Mouse (Mus musculus) hindbrain, embryonic 16.5 days (tissue): ENCODE data around the gene Csgalnact2. TPM values are rescaled to one million over a fixed set of nuclear protein-coding genes. Genes with fewer than 3 reads are reported as not detected.

ENCODE experiments used
- ATAC-seq: fragments of 200-750 bp; cut with Nextera tagmentation; 2 replicates; pipeline ENCODE4 v1.8.0; 2017; ENCODE audit warnings: moderate TSS enrichment, moderate library complexity
- H3K27ac ChIP-seq: fragments of 300-500 bp; sonication (generic); 2 replicates; pipeline ENCODE4 v1.5.1; 2014; ENCODE audit warnings: low read depth, mild to moderate bottlenecking, control low read depth, low read length, moderate library complexity
- H3K27me3 ChIP-seq: fragments of 300-500 bp; sonication (generic); replicated peaks from 2 replicates; pipeline ENCODE4 v1.6.1; 2014; ENCODE audit warnings: low read length; ENCODE audit not compliant: control insufficient read depth, insufficient read depth
- H3K36me3 ChIP-seq: fragments of 300-500 bp; sonication (generic); 2 replicates; pipeline ENCODE4 v1.6.1; 2014; ENCODE audit warnings: mild to moderate bottlenecking, low read length, moderate library complexity, mixed read lengths; ENCODE audit not compliant: control insufficient read depth, insufficient read depth
- H3K4me1 ChIP-seq: fragments of 300-500 bp; sonication (generic); 2 replicates; pipeline ENCODE4 v1.6.1; 2014; ENCODE audit warnings: low read depth, low read length; ENCODE audit not compliant: control insufficient read depth, insufficient read depth
- H3K4me2 ChIP-seq: fragments of 300-500 bp; sonication (generic); 2 replicates; pipeline ENCODE4 v1.6.1; 2014; ENCODE audit warnings: mild to moderate bottlenecking, low read length, control low read depth, moderate library complexity
- H3K4me3 ChIP-seq: fragments of 300-500 bp; sonication (generic); 2 replicates; pipeline ENCODE4 v1.5.1; 2014; ENCODE audit warnings: mild to moderate bottlenecking, low read length, control low read depth, moderate library complexity
- H3K9ac ChIP-seq: fragments of 300-500 bp; sonication (generic); 2 replicates; pipeline ENCODE4 v1.6.1; 2014; ENCODE audit warnings: low read depth, mild to moderate bottlenecking, control low read depth, low read length, moderate library complexity
- H3K9me3 ChIP-seq: fragments of 300-500 bp; sonication (generic); 2 replicates; pipeline ENCODE4 v1.6.1; 2014; ENCODE audit warnings: mild to moderate bottlenecking, low read length, moderate library complexity; ENCODE audit not compliant: control insufficient read depth
- WGBS: fragments of 180-500 bp; shearing (Covaris S2); extraction: QIAGEN DNeasy Blood & Tissue Kit; methylation state at CpG from one replicate; pipeline ENCODE4 v1.1.7; 2014; 5-methylcytosine and 5-hydroxymethylcytosine counted together
- polyA plus RNA-seq: library from polyadenylated mRNA; unstranded; fragments of >200 nt; fragmentation: Nextera tagmentation; extraction: Ambion mirVana; gene quantifications from 2 replicates; pipeline ENCODE4 v1.2.1, GENCODE M21; 2015

Csgalnact2 gene
- polyA plus RNA-seq, 1 experiment from 2014 or later = 10.7 TPM

- Histone ChIP-seq H3K36me3 (no peaks in the 10 kb centered on the region), H3K4me1 (no peaks in the 10 kb centered on the region), H3K9ac (no peak overlapping the region), H3K4me3 (no peak overlapping the region), H3K27ac (no peak overlapping the region), H3K9me3 (no peaks in the 10 kb centered on the region), H3K4me2 (no peak overlapping the region), H3K27me3 (no peaks in the 10 kb centered on the region)
- ATAC-seq = no peak
- 93% methylated on average over 18 of the region's 18 CpGs for WGBS
These were observed 34.5 kb upstream of the Csgalnact2 start for GRCm38 (mm10) chr6:118173251-118173974.

- WGBS = 90% methylated on average over 7 of the region's 7 CpGs
- Histone ChIP-seq H3K4me1 (no peaks in the 10 kb centered on the region), H3K36me3 (no peaks in the 10 kb centered on the region), H3K4me2 (no peak overlapping the region), H3K9ac (no peak overlapping the region), H3K27ac (no peak overlapping the region), H3K27me3 (no peaks in the 10 kb centered on the region), H3K9me3 (no peaks in the 10 kb centered on the region), H3K4me3 (no peak overlapping the region)
- ATAC-seq = no peak
These were observed 32.4 kb upstream of the Csgalnact2 start for GRCm38 (mm10) chr6:118171386-118171785.

GRCm38 (mm10) chr6:118168106-118168505, 29.2 kb upstream of the Csgalnact2 start:
- WGBS = 81% methylated on average over 14 of the region's 14 CpGs
- no peak for ATAC-seq

DNA sequence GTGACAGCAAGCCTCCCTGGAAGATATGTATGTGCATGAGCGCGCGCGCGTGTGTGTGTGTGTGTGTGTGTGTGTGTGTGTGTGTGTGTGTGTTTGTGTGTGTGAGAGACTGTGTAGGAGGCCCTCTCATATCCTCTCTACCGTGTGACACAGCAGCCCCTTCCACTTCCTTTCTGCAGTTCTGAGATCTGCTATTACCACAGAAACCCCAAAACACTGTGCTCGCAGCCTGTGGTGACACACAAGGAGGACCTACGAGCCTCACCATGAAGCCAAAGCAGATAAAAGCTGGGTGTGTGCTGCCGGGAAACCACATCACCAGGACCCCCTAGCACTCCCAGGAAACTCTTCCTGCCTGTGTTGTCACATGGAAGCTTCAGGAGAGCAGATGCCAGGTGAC, 28.1 kb upstream of the Csgalnact2 start:
- Histone ChIP-seq H3K27me3 (no peaks in the 10 kb centered on the region), H3K4me3 (no peak overlapping the region), H3K9ac (no peak overlapping the region), H3K9me3 (no peaks in the 10 kb centered on the region), H3K4me1 (no peaks in the 10 kb centered on the region), H3K36me3 (0 out of 2 replicates have a peak, but pooled peaks cover 3% of the 10 kb centered on the region), H3K4me2 (no peak overlapping the region), H3K27ac (no peak overlapping the region)
- WGBS = 90% methylated on average over 9 of the region's 9 CpGs
- no peak for ATAC-seq

More at GRCm38 (mm10) chr6:118168106-118168505, 29.2 kb upstream of the Csgalnact2 start:
- H3K4me3 ChIP-seq = no peak overlapping the region
- no peak overlapping the region for H3K9ac ChIP-seq
- H3K27me3 ChIP-seq = no peaks in the 10 kb centered on the region
- no peaks in the 10 kb centered on the region for H3K36me3 ChIP-seq
- H3K4me2 ChIP-seq = no peak overlapping the region
- no peak overlapping the region for H3K27ac ChIP-seq
- no peaks in the 10 kb centered on the region for H3K9me3 ChIP-seq
- H3K4me1 ChIP-seq = no peaks in the 10 kb centered on the region

- Histone ChIP-seq H3K4me3 (no peak overlapping the region), H3K4me2 (no peak overlapping the region), H3K27me3 (no peaks in the 10 kb centered on the region), H3K27ac (no peak overlapping the region), H3K9me3 (no peaks in the 10 kb centered on the region), H3K4me1 (no peaks in the 10 kb centered on the region), H3K9ac (no peak overlapping the region), H3K36me3 (0 out of 2 replicates have a peak, but pooled peaks cover 3% of the 10 kb centered on the region)
- ATAC-seq = no peak
- 89% methylated on average over 1 of the region's 1 CpGs for WGBS
These were observed 26.6 kb upstream of the Csgalnact2 start for GRCm38 (mm10) chr6:118165516-118165915.

GRCm38 (mm10) chr6:118164691-118165090, 25.8 kb upstream of the Csgalnact2 start:
- H3K4me1 ChIP-seq = no peaks in the 10 kb centered on the region
- no peaks in the 10 kb centered on the region for H3K27me3 ChIP-seq
- WGBS = 72% methylated on average over 8 of the region's 8 CpGs
- no peak overlapping the region for H3K4me3 ChIP-seq
- H3K9ac ChIP-seq = no peak overlapping the region
- H3K36me3 ChIP-seq = 0 out of 2 replicates have a peak, but pooled peaks cover 3% of the 10 kb centered on the region
- ATAC-seq = no peak
- no peaks in the 10 kb centered on the region for H3K9me3 ChIP-seq
- no peak overlapping the region for H3K27ac ChIP-seq
- H3K4me2 ChIP-seq = no peak overlapping the region

DNA sequence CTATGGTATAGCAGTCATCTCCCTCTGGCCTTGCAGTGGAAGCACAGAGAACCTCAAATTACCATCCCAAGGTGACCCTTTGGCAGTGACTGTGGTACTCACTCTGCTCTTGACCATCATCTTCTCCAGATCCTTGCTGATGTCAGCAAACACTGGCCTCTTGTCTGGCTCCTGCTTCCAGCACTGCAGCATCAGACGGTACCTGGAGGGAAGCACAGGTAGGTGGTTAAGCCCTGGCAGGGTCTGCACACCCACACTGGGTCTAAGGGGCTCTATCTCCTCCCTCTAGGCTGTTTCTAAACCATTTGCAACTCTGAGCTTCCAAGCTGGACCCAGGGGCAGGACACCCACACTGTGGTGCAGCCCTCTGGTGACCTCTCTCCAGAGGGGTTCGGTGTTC, 24.1 kb upstream of the Csgalnact2 start:
- H3K27ac ChIP-seq = no peak overlapping the region

GRCm38 (mm10) chr6:118162457-118163082, 23.6 kb upstream of the Csgalnact2 start:
- Histone ChIP-seq H3K4me2 (no peak overlapping the region), H3K9me3 (no peaks in the 10 kb centered on the region), H3K9ac (no peak overlapping the region), H3K4me1 (no peaks in the 10 kb centered on the region), H3K27ac (no peak overlapping the region), H3K4me3 (no peak overlapping the region), H3K36me3 (0 out of 2 replicates have a peak, but pooled peaks cover 5% of the 10 kb centered on the region), H3K27me3 (no peaks in the 10 kb centered on the region)
- ATAC-seq = no peak
- 91% methylated on average over 12 of the region's 12 CpGs for WGBS

More for the DNA sequence above, 24.1 kb upstream of the Csgalnact2 start:
- Histone ChIP-seq H3K4me3 (no peak overlapping the region), H3K9me3 (no peaks in the 10 kb centered on the region), H3K4me2 (no peak overlapping the region), H3K4me1 (no peaks in the 10 kb centered on the region), H3K27me3 (no peaks in the 10 kb centered on the region), H3K36me3 (0 out of 2 replicates have a peak, but pooled peaks cover 5% of the 10 kb centered on the region), H3K9ac (no peak overlapping the region)
- whole genome bisulfite sequencing = 90% methylated on average over 2 of the region's 2 CpGs
- ATAC-seq = no peak

DNA sequence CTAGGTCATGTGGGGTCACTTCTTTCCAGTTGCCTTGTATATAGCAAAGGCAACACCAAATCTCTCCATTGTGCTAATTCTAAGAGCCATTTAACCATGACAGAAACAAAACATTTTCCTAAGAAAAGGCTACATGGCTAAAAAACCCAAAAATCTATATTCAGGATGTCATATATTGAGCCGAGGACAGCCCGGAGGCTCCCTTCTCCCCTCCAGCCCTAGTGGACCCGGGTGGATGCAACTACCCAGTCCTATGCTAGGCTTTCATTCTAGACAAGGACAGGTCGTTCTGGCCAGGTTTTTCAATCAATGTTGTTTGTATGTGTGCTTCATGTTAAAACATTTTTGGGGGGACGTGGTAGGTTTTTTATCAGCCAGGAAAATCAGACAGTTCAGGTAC, 14.2 kb upstream of the Csgalnact2 start:
- Histone ChIP-seq H3K27me3 (no peaks in the 10 kb centered on the region), H3K27ac (no peak overlapping the region), H3K9me3 (no peaks in the 10 kb centered on the region), H3K4me1 (no peaks in the 10 kb centered on the region), H3K9ac (no peak overlapping the region), H3K36me3 (no peaks in the 10 kb centered on the region), H3K4me3 (no peak overlapping the region), H3K4me2 (no peak overlapping the region)
- ATAC-seq = no peak
- 63% methylated on average over 5 of the region's 5 CpGs for WGBS
